Mouse (Mus musculus): ENCODE measurements around the gene Med18. TPM values are rescaled to one million over a fixed set of nuclear protein-coding genes. Genes with fewer than 3 reads are reported as not detected.

The Med18 gene
- 1 to 10 TPM; 3.4 to 4.3 TPM for total RNA-seq (2021)

- intact Hi-C loops (cut with DNase I): loop anchor here (1.0 to 5.0 kb wide), 4 partner anchors 40 to 174 kb away; partner anchors contain the start of genes Eya3 and Rcc1
Observed at GRCm38 (mm10) chr4:132463430-132464254, at the start of gene Med18. Gene Med18 (minus strand): TSS chr4:132463921.

GRCm38 (mm10) chr4:132512080-132512479 is 48.4 kb upstream of the Med18 start:
- no peak for DNase-seq
- intact Hi-C loops (cut with DNase I): loop anchor here (2.0 to 5.0 kb wide), 3 partner anchors 91 to 300 kb away; partner anchors contain the start of gene Ythdf2

More at GRCm38 (mm10) chr4:132463430-132464254, at the start of gene Med18:
- DNase-seq: peak; percentile 91 to 93

- intact Hi-C loops (cut with DNase I): loop anchor here (2.0 to 5.0 kb wide), 3 partner anchors 158 to 298 kb away; partner anchors contain the start of genes Rcc1 and Ythdf2
- DNase-seq: peak; percentile 95 to 97
Observed at GRCm38 (mm10) chr4:132510352-132510798, 46.7 kb upstream of the Med18 start, which contains the start of gene Sesn2. Gene Sesn2 (minus strand): TSS chr4:132510501.

- intact Hi-C loops (cut with DNase I): loop anchor here (2.0 to 5.0 kb wide), 3 partner anchors 157 to 297 kb away; partner anchors contain the start of genes Rcc1 and Ythdf2
- DNase-seq: peak; percentile 72 to 77
Observed at GRCm38 (mm10) chr4:132509621-132510296, 46.0 kb upstream of the Med18 start.

- intact Hi-C loops (cut with DNase I): no loop called here
Observed at GRCm38 (mm10) chr4:132507210-132507609, 43.5 kb upstream of the Med18 start.

GRCm38 (mm10) chr4:132506250-132506649 is 42.5 kb upstream of the Med18 start:
- intact Hi-C loops (cut with DNase I): no loop called here
- DNase-seq: no peak

More at GRCm38 (mm10) chr4:132507210-132507609, 43.5 kb upstream of the Med18 start:
- DNase-seq: no peak

- intact Hi-C loops (cut with DNase I): no loop called here
- no peak for DNase-seq
Observed at GRCm38 (mm10) chr4:132505800-132506199, 42.1 kb upstream of the Med18 start.

- intact Hi-C loops (cut with DNase I): no loop called here
- no peak for DNase-seq
Observed at GRCm38 (mm10) chr4:132505034-132505738, 41.5 kb upstream of the Med18 start.

- no peak for DNase-seq
- intact Hi-C loops (cut with DNase I): no loop called here
Observed at GRCm38 (mm10) chr4:132503344-132503743, 39.6 kb upstream of the Med18 start.

- intact Hi-C loops (cut with DNase I): no loop called here
- DNase-seq: no peak
Observed at GRCm38 (mm10) chr4:132501639-132502038, 37.9 kb upstream of the Med18 start.

- no peak for DNase-seq
- intact Hi-C loops (cut with DNase I): no loop called here
Observed at GRCm38 (mm10) chr4:132494271-132494918, 30.7 kb upstream of the Med18 start.

- peak; percentile 27 to 39 for DNase-seq
- intact Hi-C loops (cut with DNase I): no loop called here
Observed at GRCm38 (mm10) chr4:132492178-132493060, 28.7 kb upstream of the Med18 start.

GRCm38 (mm10) chr4:132491748-132492147 is 28.0 kb upstream of the Med18 start:
- intact Hi-C loops (cut with DNase I): no loop called here

GRCm38 (mm10) chr4:132491057-132491456 is 27.3 kb upstream of the Med18 start:
- intact Hi-C loops (cut with DNase I): no loop called here
- no peak for DNase-seq

More at GRCm38 (mm10) chr4:132491748-132492147, 28.0 kb upstream of the Med18 start:
- DNase-seq: peak in 1 of 2 experiments; percentile 16

- no peak for DNase-seq
- intact Hi-C loops (cut with DNase I): no loop called here
Observed at GRCm38 (mm10) chr4:132490273-132491010, 26.7 kb upstream of the Med18 start.

- no peak for DNase-seq
- intact Hi-C loops (cut with DNase I): no loop called here
Observed at GRCm38 (mm10) chr4:132488976-132489375, 25.3 kb upstream of the Med18 start.

GRCm38 (mm10) chr4:132488521-132488920 is 24.8 kb upstream of the Med18 start:
- intact Hi-C loops (cut with DNase I): no loop called here
- DNase-seq: no peak

GRCm38 (mm10) chr4:132484820-132485219 is 21.1 kb upstream of the Med18 start:
- intact Hi-C loops (cut with DNase I): no loop called here
- no peak for DNase-seq

Data from heart, postnatal 36 days (tissue).